Mouse (Mus musculus) spleen, adult 2 months (tissue): ENCODE results near the gene Cd46. TPM values are rescaled to one million over a fixed set of nuclear protein-coding genes. Genes with fewer than 3 reads are reported as not detected.

Experiments
- DNase-seq, 2 experiments: peaks; one replicate each; pipeline versions ENCODE4 v3.0.0 to v3.0.0-alpha.2; 2012 to 2021; ENCODE audit warnings: low spot score in 2 of 2, low read depth in 1 of 2
- H3K27ac ChIP-seq: fragments of 200-500 bp; 2 replicates; pipeline ENCODE4 v1.5.1; 2012; ENCODE audit warnings: low read length, inconsistent platforms; ENCODE audit not compliant: insufficient read depth
- H3K27me3 ChIP-seq: fragments of 200-500 bp; 2 replicates; pipeline ENCODE4 v1.6.1; 2012; ENCODE audit warnings: mild to moderate bottlenecking, moderate library complexity, low read length, inconsistent platforms; ENCODE audit not compliant: control insufficient read depth, insufficient read depth
- H3K36me3 ChIP-seq: fragments of 200-500 bp; 2 replicates; pipeline ENCODE4 v1.6.1; 2012; ENCODE audit warnings: mild to moderate bottlenecking, low read length, inconsistent platforms; ENCODE audit not compliant: control insufficient read depth, insufficient read depth
- H3K4me1 ChIP-seq: fragments of 200-500 bp; 2 replicates; pipeline ENCODE4 v1.6.1; 2011; ENCODE audit warnings: inconsistent platforms; ENCODE audit not compliant: control insufficient read depth, insufficient read depth, insufficient read length
- H3K4me3 ChIP-seq: fragments of 200-500 bp; 2 replicates; pipeline ENCODE4 v1.5.1; 2011; ENCODE audit warnings: mild to moderate bottlenecking, inconsistent platforms; ENCODE audit not compliant: insufficient read depth, insufficient read length; ENCODE audit errors: extremely low read depth
- CTCF ChIP-seq: fragments of 200-500 bp; IDR thresholded peaks from 2 replicates; pipeline ENCODE4 v1.5.1; 2011; ENCODE audit warnings: mild to moderate bottlenecking, inconsistent platforms; ENCODE audit not compliant: insufficient read depth, insufficient read length, insufficient replicate concordance; ENCODE audit errors: extremely low read depth
- POLR2A ChIP-seq: fragments of 200-500 bp; IDR thresholded peaks from 2 replicates; pipeline ENCODE4 v1.6.1; 2011; ENCODE audit warnings: low read depth, low read length, inconsistent platforms
- WGBS: fragments of 180-500 bp; shearing (Covaris S2); methylation state at CpG from one replicate; pipeline ENCODE4 v1.1.7; 2018; 5-methylcytosine and 5-hydroxymethylcytosine counted together
- polyA plus RNA-seq: library from polyadenylated mRNA; depleted of rRNA; stranded (reverse); fragments of >200 nt; gene quantifications from 2 replicates; pipeline ENCODE4 v1.2.3, GENCODE M21; 2012

Gene Cd46
- polyA plus RNA-seq, 1 experiment = 0.56 TPM

DNA sequence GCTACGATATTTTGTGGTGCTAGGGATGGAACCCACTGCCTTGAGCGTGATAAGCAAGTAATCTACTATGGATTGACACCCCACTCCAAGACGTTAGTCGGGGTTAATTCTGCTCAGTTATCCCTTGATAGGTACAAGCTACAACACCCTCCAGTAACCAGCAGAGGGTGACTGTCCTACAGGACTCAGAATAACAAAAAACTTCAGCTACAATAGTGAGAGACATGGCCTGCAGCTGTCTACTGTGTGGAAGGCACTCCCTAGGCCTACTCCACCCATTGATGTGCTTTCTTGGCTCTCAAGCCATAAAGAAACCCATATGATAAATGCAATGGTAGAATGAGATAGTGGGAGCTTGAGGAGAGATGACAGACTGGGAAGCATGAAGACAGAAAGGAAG, 21.6 kb upstream of the Cd46 start:
- no peak for DNase-seq
- Histone ChIP-seq H3K27ac (no peak overlapping the region), H3K27me3 (no peaks in the 10 kb centered on the region), H3K36me3 (peaks cover 33% of the 10 kb centered on the region), H3K4me1 (no peaks in the 10 kb centered on the region), H3K4me3 (no peak overlapping the region)
- no peak for TF ChIP-seq CTCF
- TF ChIP-seq POLR2A = no peak
- WGBS = 87% methylated on average over 4 of the region's 4 CpGs

DNA sequence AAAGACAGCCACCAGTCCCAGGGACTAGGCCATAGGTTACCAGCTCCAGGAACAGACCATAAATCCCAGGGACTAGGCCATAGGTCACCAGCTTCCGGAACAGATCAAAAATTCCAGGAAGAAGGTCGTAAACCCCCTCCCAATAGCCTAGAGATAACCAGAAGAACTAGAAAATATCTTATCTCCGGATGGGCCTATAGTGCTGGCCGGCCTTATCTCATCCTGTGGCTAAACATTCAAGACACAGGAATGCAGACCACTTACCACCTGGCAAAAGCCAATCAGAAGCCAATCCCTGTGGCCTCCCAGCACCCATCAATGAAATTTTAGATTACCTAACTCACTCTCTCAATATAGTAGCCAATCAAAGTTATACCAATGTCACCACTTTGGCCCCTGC, 8.6 kb upstream of the Cd46 start:
- H3K27me3 ChIP-seq = no peaks in the 10 kb centered on the region
- peaks cover 22% of the 10 kb centered on the region for H3K36me3 ChIP-seq
- WGBS = 83% methylated on average over 4 of the region's 4 CpGs

DNA sequence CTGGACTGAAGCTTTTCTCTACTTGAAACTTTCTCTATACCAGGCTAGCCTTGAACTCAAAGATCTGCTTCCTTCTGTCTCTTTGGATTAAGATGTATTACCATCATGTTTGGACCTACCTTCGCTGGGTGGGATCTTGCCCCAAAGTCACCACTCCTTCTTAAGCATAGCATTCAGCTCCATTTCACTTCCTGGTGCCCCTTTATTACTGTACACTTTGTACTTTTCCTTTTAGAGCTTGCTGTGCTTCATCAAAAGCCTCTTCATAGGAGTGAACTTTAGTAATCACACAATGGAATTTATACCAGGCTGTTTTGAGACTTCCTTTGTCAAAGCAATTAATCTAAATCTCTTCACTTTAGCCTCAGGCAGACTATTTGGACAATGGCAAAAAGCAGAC, 6.0 kb upstream of the Cd46 start:
- TF ChIP-seq CTCF (no peak), POLR2A (no peak)
- no peaks in the 10 kb centered on the region for H3K4me1 ChIP-seq
- H3K4me3 ChIP-seq = no peak overlapping the region
- no peak overlapping the region for H3K27ac ChIP-seq
- H3K27me3 ChIP-seq = no peaks in the 10 kb centered on the region
- WGBS = 100% methylated on average over 1 of the region's 1 CpGs
- H3K36me3 ChIP-seq = peaks cover 11% of the 10 kb centered on the region
- DNase-seq = no peak

More for the DNA sequence above, 8.6 kb upstream of the Cd46 start:
- no peak for TF ChIP-seq POLR2A
- TF ChIP-seq CTCF = no peak
- no peak overlapping the region for H3K4me3 ChIP-seq
- no peaks in the 10 kb centered on the region for H3K4me1 ChIP-seq
- no peak overlapping the region for H3K27ac ChIP-seq
- no peak for DNase-seq

DNA sequence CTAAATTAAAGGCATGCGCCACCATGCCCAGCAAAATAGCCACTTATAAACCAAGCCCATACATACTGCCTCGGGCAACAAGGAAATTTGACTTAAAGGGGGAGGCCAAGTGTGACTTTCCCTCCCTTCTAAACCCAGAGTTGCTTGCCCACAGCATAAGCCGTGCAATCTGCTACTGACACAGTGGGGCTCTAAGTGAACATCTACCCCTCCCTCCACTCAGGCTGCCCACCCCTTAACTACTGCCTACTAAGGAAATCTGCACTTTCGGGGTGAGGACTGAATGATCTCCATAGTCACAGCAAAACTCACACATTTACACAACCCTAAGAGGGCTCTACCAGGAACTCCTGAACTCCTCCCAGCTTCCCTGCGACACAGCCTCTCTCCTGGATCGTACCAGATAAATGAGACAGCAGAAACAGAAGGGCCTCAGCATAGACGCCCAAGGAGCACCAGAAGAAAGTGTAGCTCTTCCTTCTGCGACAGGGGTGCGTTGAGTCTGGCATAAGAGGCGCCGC, 290 bp downstream of the Cd46 start:
- TF ChIP-seq CTCF = no peak
- no peak for TF ChIP-seq POLR2A
- H3K27ac ChIP-seq = peak overlapping the region; percentile 27; the same call in 1 of the 2 replicates
- H3K4me1 ChIP-seq = no peaks in the 10 kb centered on the region; the same call in 1 of the 2 replicates
- peaks cover 2% of the 10 kb centered on the region; the same call in 1 of the 2 replicates for H3K36me3 ChIP-seq
- WGBS = 16% methylated on average over 11 of the region's 11 CpGs
- DNase-seq = no peak
- H3K27me3 ChIP-seq = no peaks in the 10 kb centered on the region
- peak overlapping the region; percentile 62; the same call in 1 of the 2 replicates for H3K4me3 ChIP-seq

DNA sequence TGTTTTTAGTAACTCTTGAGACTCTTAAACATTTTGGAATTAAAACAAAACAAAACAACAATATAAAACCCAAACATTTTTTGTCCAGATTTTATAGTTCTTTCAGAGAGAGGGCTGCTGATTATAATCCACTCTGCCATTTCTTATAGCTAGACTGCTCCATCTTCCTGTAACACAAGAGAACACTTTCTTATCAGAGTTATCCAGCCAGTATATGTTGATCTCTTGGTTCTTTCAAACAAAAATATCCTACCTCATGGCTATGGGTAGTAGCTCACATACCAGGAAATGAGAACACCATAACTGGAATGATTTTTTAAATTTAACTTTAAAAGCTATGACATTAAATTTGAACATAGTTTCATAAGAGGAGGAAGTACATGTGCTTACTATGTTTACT, 9.9 kb downstream of the Cd46 start:
- H3K27me3 ChIP-seq = no peaks in the 10 kb centered on the region
- no peak overlapping the region for H3K4me3 ChIP-seq
- no peaks in the 10 kb centered on the region; the same call in 1 of the 2 replicates for H3K36me3 ChIP-seq
- TF ChIP-seq POLR2A (no peak), CTCF (no peak)
- no peaks in the 10 kb centered on the region for H3K4me1 ChIP-seq
- no peak for DNase-seq
- no peak overlapping the region for H3K27ac ChIP-seq

DNA sequence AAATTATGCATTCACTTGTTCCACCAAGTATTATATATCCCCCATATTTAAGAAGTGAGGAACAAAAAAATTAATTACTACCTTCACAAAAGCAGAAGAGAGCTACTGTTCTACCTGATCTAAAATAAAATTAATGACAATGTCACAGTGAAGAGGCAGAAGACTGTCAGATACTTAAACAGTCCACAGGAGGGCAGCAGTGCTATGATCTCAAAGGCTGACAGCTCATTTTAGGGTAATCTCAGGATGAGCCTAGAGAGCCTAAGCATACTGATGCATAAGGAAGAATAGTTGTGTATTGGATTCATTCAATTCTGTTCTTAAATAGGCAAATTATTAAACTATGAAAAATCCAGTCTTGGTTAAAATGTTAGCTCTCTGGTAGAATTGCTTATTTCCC, 51.6 kb downstream of the Cd46 start:
- Histone ChIP-seq H3K4me3 (no peak overlapping the region), H3K27ac (no peak overlapping the region), H3K36me3 (no peaks in the 10 kb centered on the region; the same call in 1 of the 2 replicates), H3K27me3 (no peaks in the 10 kb centered on the region), H3K4me1 (no peaks in the 10 kb centered on the region)
- DNase-seq = peak; percentile 23 to 42
- no peak for TF ChIP-seq POLR2A
- peak; percentile 19; the same call in 1 of the 2 replicates for TF ChIP-seq CTCF

DNA sequence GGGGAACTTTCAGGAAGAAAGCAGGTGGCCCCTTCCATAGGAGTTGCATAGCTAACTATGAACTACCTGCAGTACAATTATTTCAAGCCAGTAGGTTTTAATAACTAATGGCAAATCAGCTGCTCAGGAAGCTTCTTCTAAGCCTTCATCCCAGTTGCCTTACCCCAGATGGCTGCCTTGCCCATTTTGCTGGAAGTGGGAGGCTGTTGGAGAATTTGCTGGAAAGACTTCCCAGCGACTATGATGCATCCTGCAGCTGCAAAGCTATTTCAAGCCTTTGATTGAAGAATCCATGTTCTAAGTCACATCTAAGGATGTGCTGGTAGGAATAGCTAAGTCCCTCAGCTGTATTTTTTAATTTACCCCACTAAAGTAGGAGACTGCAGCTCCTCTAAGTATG, 53.7 kb downstream of the Cd46 start:
- Histone ChIP-seq H3K4me1 (no peaks in the 10 kb centered on the region), H3K27ac (no peak overlapping the region), H3K27me3 (no peaks in the 10 kb centered on the region), H3K4me3 (no peak overlapping the region), H3K36me3 (peaks cover 7% of the 10 kb centered on the region)
- WGBS = 80% methylated on average over 1 of the region's 1 CpGs
- TF ChIP-seq CTCF = no peak
- TF ChIP-seq POLR2A = no peak
- DNase-seq = no peak
